Mouse (Mus musculus) cortical plate, adult 2 months (tissue): ENCODE data around the gene Twnk. TPM values are rescaled to one million over a fixed set of nuclear protein-coding genes. Genes with fewer than 3 reads are reported as not detected.

Experiments used
- H3K27ac ChIP-seq: fragments of 200-500 bp; 2 replicates; pipeline ENCODE4 v1.5.1; 2012; ENCODE audit warnings: low read length, control low read depth, inconsistent platforms; ENCODE audit not compliant: insufficient read depth
- H3K4me1 ChIP-seq: fragments of 200-500 bp; 2 replicates; pipeline ENCODE4 v1.6.1; 2011; ENCODE audit warnings: low read length; ENCODE audit not compliant: control insufficient read depth, insufficient read depth
- H3K4me3 ChIP-seq: fragments of 200-500 bp; 2 replicates; pipeline ENCODE4 v1.5.1; 2011; ENCODE audit warnings: mild to moderate bottlenecking, low read length, control low read depth; ENCODE audit not compliant: insufficient read depth
- CTCF ChIP-seq: fragments of 200-500 bp; IDR thresholded peaks from 2 replicates; pipeline ENCODE4 v1.5.1; 2011; ENCODE audit warnings: mild to moderate bottlenecking, control low read depth, low read length; ENCODE audit not compliant: insufficient read depth; ENCODE audit errors: extremely low read depth
- POLR2A ChIP-seq: fragments of 200-500 bp; IDR thresholded peaks from 2 replicates; pipeline ENCODE4 v1.6.1; 2011; ENCODE audit warnings: mild to moderate bottlenecking, low read length, control low read depth; ENCODE audit not compliant: insufficient read depth; ENCODE audit errors: extremely low read depth
- polyA plus RNA-seq: library from polyadenylated mRNA; depleted of rRNA; stranded (reverse); fragments of >200 nt; gene quantifications from 2 replicates; pipeline ENCODE4 v1.2.3, GENCODE M21; 2012; rRNA removed

Twnk gene
- 10.5 and 10.7 TPM in 2 replicates for polyA plus RNA-seq

DNA sequence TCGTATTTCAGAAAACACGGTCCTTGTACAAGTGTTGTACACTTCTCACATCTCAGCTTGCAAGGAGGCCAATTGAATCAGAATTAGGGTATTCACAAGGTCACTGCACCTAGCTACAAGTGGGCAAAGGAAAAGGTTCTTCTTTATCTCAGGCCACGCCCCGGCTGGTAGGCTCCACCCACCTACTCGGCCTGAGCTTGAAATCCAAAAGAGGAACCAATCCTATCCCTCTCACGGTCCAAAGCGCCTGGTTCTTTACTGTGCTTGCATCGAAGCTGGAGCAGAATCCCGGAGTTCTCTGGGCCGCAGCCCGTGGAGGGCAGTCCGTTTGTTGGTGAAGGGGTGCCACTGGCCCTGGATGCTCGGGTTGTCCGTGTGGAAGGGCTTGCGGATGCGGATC is at the start of gene Twnk:
TSS of gene Twnk (plus strand) at position 220 of the 400 bp plus-strand sequence.
- no peak within 1 kb of the TSS for H3K27ac ChIP-seq
- no peaks in the 10 kb centered on the region for H3K4me1 ChIP-seq
- TF ChIP-seq CTCF (no peak), POLR2A (peak; percentile 38; the same call in 1 of the 2 replicates)
- H3K4me3 ChIP-seq: peak within 1 kb of the TSS; percentile 90

DNA sequence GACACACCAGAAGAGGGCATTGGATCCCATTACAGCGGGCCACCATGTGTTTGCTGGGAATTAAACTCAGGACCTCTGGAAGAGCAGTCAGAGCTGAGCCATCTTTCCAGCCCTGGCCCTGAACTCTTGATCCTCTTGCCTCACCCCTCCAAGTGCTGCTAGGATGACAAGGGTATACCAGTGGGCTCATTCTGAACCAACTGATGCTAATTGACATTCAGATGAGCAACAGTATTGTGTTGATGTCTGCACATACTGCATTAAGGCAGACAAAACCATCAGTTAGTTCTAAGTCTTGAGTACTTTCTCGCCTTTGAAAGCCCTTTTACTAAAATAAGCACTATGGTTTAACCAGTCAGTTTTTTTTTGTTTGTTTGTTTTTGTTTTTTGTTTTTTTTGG is 45.8 kb upstream of the Twnk start:
- Histone ChIP-seq H3K4me1 (no peaks in the 10 kb centered on the region), H3K27ac (no peak overlapping the region), H3K4me3 (no peak overlapping the region)
- TF ChIP-seq POLR2A (no peak), CTCF (no peak)

- TF ChIP-seq POLR2A: no peak
- TF ChIP-seq CTCF: no peak
- Histone ChIP-seq H3K4me1 (no peaks in the 10 kb centered on the region), H3K4me3 (no peak overlapping the region), H3K27ac (no peak overlapping the region)
Measured at GRCm38 (mm10) chr19:44965978-44966377, 39.5 kb upstream of the Twnk start.

DNA sequence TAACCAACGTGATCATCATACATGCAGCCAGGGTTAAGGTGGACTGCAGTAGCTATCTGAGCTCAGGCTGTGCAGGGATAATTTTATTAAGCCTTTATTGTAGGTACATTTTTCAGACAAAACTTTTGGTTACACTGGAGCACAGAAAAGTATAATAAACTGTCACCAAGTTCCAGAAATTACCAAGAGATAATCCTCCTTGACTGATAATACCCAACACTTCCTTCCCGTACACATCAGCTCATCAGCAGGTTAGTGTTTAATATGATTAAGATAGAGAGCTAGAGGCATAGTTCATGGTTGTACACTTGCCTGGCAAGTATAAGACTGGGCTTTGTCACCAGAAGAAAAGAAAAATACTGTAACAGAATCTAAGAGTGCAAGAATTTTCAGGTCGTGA is 37.1 kb upstream of the Twnk start:
- H3K27ac ChIP-seq: no peak overlapping the region
- TF ChIP-seq POLR2A (no peak), CTCF (no peak)
- no peaks in the 10 kb centered on the region for H3K4me1 ChIP-seq
- H3K4me3 ChIP-seq: no peak overlapping the region

- TF ChIP-seq POLR2A: no peak
- TF ChIP-seq CTCF: no peak
- no peak overlapping the region for H3K4me3 ChIP-seq
- H3K4me1 ChIP-seq: no peaks in the 10 kb centered on the region
- H3K27ac ChIP-seq: no peak overlapping the region
Measured at GRCm38 (mm10) chr19:44976636-44977035, 28.8 kb upstream of the Twnk start.

- TF ChIP-seq CTCF: no peak
- TF ChIP-seq POLR2A: no peak
- no peak overlapping the region for H3K27ac ChIP-seq
- no peaks in the 10 kb centered on the region for H3K4me1 ChIP-seq
- no peak overlapping the region for H3K4me3 ChIP-seq
Measured at GRCm38 (mm10) chr19:44977148-44977547, 28.3 kb upstream of the Twnk start.

GRCm38 (mm10) chr19:44980787-44981186 is 24.7 kb upstream of the Twnk start:
- TF ChIP-seq POLR2A (no peak), CTCF (no peak)
- peak overlapping the region; percentile 50; the same call in 1 of the 2 replicates for H3K27ac ChIP-seq
- H3K4me3 ChIP-seq: no peak overlapping the region
- H3K4me1 ChIP-seq: no peaks in the 10 kb centered on the region

DNA sequence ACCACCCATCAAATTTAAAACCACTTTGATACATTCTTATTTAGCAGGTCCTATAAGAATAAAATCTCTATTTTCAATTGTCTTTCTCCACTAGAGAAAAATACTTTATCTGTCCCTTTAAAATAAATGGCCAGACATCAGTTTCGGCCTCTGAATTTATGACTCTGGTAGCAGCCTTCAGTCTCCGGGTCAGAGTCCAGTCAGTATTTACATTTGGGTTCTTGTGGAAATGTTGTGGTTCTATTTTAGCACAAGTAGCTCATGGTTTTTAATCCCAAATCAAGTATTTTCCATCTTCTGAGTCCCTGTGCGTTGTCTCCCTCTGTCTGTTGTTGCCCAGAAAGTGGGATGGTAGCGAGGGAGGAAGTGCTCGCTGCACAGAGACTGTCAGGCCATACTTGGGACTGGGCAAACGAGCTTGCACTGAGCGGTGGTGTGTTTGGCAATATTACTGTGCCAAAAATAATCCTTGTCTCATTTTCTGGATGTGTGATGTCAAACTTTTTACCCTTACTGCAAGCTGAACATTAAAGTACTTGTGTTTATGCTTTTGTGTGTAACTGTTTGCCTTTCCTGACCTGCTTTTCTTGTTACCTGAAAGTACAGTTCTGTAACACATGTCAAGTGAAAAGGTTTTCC is 22.9 kb upstream of the Twnk start:
- H3K27ac ChIP-seq: no peak overlapping the region
- TF ChIP-seq POLR2A (no peak), CTCF (no peak)

GRCm38 (mm10) chr19:44983366-44983765 is 22.1 kb upstream of the Twnk start:
- TF ChIP-seq POLR2A (no peak), CTCF (no peak)
- Histone ChIP-seq H3K27ac (no peak overlapping the region), H3K4me1 (peaks cover 2% of the 10 kb centered on the region; the same call in 1 of the 2 replicates), H3K4me3 (no peak overlapping the region)

More for the DNA sequence above, 22.9 kb upstream of the Twnk start:
- no peaks in the 10 kb centered on the region for H3K4me1 ChIP-seq
- H3K4me3 ChIP-seq: no peak overlapping the region

DNA sequence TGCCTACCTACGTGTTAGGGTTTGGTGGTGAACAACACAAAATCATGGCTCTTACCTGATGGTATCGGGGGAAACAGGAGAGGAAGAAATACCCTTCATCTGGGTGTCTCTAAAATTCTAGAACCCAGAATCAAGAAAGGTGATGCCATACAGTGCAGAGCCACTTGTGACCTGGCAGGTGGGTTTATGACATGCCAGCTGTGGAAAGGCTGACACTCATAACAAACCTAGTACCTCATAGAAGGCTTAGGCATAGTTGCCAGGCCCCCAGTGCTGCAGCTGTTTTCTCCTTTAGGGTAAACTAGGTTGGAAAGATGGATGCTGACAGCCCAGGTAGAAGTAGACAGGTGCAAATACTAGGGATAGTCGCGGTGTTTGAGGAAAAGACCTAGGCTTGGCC is 21.0 kb upstream of the Twnk start:
- no peak overlapping the region for H3K4me3 ChIP-seq
- H3K4me1 ChIP-seq: peaks cover 5% of the 10 kb centered on the region; the same call in 1 of the 2 replicates
- TF ChIP-seq CTCF (no peak), POLR2A (no peak)
- H3K27ac ChIP-seq: no peak overlapping the region
